Mouse (Mus musculus): ENCODE data around the gene Anks6.
A peak's percentile ranks its signal among the peaks of the same experiment; 100 is the strongest.

The Anks6 gene

DNA sequence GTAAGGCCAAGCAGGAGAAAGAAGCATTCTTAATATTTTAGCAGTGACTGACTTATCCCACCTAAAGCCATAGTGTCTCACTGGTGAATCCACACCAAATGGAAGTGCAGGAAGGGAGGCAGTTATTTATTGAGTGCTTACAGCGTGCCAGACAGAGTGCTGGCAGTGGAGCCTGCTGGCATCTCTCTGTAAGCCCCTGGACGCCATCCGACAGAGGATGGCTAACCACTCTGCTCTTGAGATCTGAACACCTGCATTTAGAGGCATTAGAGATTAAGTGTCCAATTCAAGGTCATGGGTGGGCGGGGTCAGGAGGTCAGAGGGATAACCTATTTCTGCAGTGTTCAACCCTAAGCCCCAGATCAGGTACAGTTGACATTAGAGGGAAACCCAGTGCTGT, 68.4 kb downstream of the Anks6 start:
- DNase-seq, result peak; percentile 54

GRCm38 (mm10) chr4:46988257-46988656, 69.0 kb downstream of the Anks6 start:
- DNase-seq, result peak; percentile 43

DNA sequence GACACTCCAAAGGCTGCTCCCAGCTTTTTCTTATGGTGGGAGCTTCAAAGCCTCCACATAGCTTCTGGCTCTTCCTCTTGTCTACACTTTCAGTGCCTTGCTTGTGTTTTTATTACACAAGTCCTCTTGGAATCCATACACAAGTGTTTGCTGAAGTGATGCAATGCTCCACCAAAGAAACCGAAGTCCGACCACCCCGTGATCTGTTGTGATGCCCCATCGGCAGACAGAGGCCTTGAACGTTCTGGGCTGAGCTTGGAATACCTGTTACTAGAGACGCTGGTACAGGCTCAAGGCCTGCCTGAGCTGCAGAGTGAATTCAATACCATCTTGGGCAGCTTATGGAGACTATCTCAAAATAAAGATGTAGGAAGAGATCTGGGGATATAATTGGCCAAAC, 69.4 kb downstream of the Anks6 start:
- no peak for DNase-seq

DNA sequence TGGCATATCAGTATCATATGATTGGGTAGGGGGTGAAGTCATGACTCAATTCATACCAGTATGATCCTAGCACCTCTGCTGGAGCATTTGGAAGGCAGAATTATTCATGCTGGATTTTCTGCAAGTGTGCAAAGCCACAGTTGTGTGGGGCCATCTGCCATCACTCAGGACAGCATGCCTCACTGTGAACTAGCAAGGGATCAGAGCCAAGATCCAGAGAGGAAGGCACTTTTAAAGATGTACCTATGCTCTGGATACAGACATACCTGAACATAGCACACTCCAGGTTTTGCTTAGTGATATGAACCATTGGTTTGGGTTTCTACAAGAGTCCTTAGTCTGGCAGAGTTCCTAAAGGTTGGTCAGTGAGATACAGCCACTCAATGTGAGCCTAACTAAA, 71.2 kb downstream of the Anks6 start:
- peak; percentile 84 for DNase-seq

- DNase-seq, result peak; percentile 59
These were observed 74.3 kb downstream of the Anks6 start for GRCm38 (mm10) chr4:46982912-46983311.

DNA sequence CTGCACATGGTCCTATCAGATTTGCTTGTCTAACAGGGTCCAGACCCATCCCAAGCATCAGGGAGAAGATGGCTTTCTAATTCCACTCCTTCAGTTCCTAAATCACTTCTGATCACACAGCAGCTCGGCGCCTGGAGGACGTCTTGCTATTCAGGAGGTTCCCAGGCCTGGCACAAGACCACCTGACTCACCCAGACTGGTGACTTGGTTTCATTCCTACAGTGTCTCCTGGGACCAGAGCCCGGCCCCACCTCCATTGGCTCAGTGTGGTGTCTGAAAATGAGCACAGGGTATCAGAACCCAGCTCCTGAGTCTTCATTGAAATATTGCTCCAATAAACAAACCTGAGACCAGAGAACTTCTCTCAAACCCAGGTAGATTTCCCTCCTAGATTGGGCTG, 75.1 kb downstream of the Anks6 start:
- peak; percentile 59 for DNase-seq

DNA sequence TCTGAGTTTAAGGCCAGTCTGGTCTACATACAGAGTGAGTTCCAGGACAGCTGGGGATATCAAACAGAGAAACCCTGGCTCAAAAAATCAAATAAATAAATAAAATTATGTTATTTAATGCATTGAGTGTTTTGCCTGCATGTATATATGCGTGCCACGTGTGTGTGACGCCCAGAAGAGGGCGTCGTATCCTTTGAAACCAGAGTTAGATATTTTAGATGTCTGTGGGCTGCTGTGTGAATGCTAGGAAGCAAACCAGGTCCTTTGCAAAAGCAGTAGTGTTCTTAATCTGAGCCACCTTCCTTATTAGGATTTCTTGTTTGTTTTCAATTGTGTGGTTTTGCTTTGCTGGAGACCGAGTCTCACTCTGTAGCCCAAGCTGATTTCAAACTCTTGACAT, 78.9 kb downstream of the Anks6 start:
- no peak for DNase-seq

GRCm38 (mm10) chr4:46977161-46977560, 80.1 kb downstream of the Anks6 start:
- DNase-seq, result no peak

GRCm38 (mm10) chr4:46976671-46977071, 80.6 kb downstream of the Anks6 start:
- DNase-seq, result peak; percentile 87

- no peak for DNase-seq
These were observed 83.9 kb downstream of the Anks6 start for GRCm38 (mm10) chr4:46973322-46973721.

- no peak for DNase-seq
These were observed 89.2 kb downstream of the Anks6 start for GRCm38 (mm10) chr4:46967981-46968380.

GRCm38 (mm10) chr4:46966551-46966950, 90.7 kb downstream of the Anks6 start:
- no peak for DNase-seq
